Mouse (Mus musculus): ENCODE results near the gene Mrpl27. TPM values are rescaled to one million over a fixed set of nuclear protein-coding genes. Genes with fewer than 3 reads are reported as not detected.

The Mrpl27 gene
- 133 and 138 TPM in 2 replicates for polyA plus RNA-seq (2015; fragmentation: Nextera tagmentation; extraction: Ambion mirVana)

- H3K9me3 ChIP-seq = no peaks in the 10 kb centered on the region
- under 1% methylated on average over 32 of the region's 32 CpGs for WGBS
- H3K27me3 ChIP-seq (replicated peaks) = no peaks in the 10 kb centered on the region
- H3K4me1 ChIP-seq = peaks cover 20% of the 10 kb centered on the region
- H3K36me3 ChIP-seq (replicated peaks) = peaks cover 4% of the 10 kb centered on the region; the same call in 1 of the 2 replicates
- peak within 1 kb of the TSS; percentile 69 for H3K9ac ChIP-seq
- peak within 1 kb of the TSS; percentile 83 for H3K4me3 ChIP-seq
- ATAC-seq (replicated peaks) = peak; percentile 93
- peak within 1 kb of the TSS; percentile 98 for H3K27ac ChIP-seq
- H3K4me2 ChIP-seq = peak within 1 kb of the TSS; percentile 83
Observed at GRCm38 (mm10) chr11:94653663-94654436, at the start of gene Mrpl27, which contains the start of gene Eme1. TSS of gene Mrpl27 (plus strand) at chr11:94653767. TSS of gene Eme1 (minus strand) at chr11:94653964.

GRCm38 (mm10) chr11:94610744-94611740, 42.5 kb upstream of the Mrpl27 start:
- Histone ChIP-seq H3K9me3 (no peaks in the 10 kb centered on the region), H3K9ac (no peak overlapping the region), H3K4me1 (no peaks in the 10 kb centered on the region), H3K4me2 (no peak overlapping the region), H3K27ac (no peak overlapping the region), H3K4me3 (no peak overlapping the region), H3K27me3 (replicated peaks) (no peaks in the 10 kb centered on the region; the same call in 1 of the 2 replicates), H3K36me3 (replicated peaks) (no peaks in the 10 kb centered on the region)
- WGBS = 75% methylated on average over 4 of the region's 4 CpGs
- no peak for ATAC-seq (replicated peaks)

GRCm38 (mm10) chr11:94614603-94615002, 39.0 kb upstream of the Mrpl27 start:
- H3K9me3 ChIP-seq = no peaks in the 10 kb centered on the region
- no peak overlapping the region for H3K4me2 ChIP-seq
- H3K4me1 ChIP-seq = no peaks in the 10 kb centered on the region
- no peak overlapping the region for H3K27ac ChIP-seq
- ATAC-seq (replicated peaks) = no peak
- H3K36me3 ChIP-seq (replicated peaks) = no peaks in the 10 kb centered on the region
- H3K4me3 ChIP-seq = no peak overlapping the region
- no peaks in the 10 kb centered on the region; the same call in 1 of the 2 replicates for H3K27me3 ChIP-seq (replicated peaks)
- H3K9ac ChIP-seq = no peak overlapping the region
- WGBS = 67% methylated on average over 4 of the region's 4 CpGs

DNA sequence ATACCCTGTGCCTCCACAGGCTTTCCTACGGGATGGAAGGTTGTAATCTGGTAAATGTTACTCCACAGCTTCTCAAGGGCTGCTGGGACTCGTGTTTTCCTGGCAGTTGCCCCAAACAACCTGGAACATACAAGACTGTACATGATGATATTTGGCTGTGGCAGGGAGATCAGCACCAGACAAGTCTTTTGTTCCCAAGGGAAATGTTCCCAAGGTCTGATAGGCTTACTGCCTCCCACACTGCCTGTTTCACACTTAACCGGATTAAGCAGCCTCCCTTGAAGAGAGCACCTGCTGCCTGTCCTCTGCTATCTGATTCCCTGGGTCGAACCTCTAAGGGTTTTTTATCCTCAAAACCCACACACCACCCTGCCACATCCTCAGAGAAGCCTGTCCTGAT, 38.1 kb upstream of the Mrpl27 start:
- no peak for ATAC-seq (replicated peaks)
- H3K27ac ChIP-seq = no peak overlapping the region
- H3K4me1 ChIP-seq = no peaks in the 10 kb centered on the region
- no peaks in the 10 kb centered on the region for H3K9me3 ChIP-seq
- no peak overlapping the region for H3K4me2 ChIP-seq
- 15% methylated on average over 4 of the region's 4 CpGs for WGBS
- no peak overlapping the region for H3K4me3 ChIP-seq
- H3K36me3 ChIP-seq (replicated peaks) = no peaks in the 10 kb centered on the region
- H3K9ac ChIP-seq = no peak overlapping the region
- H3K27me3 ChIP-seq (replicated peaks) = no peaks in the 10 kb centered on the region; the same call in 1 of the 2 replicates

GRCm38 (mm10) chr11:94617646-94618045, 35.9 kb upstream of the Mrpl27 start:
- no peak overlapping the region for H3K4me2 ChIP-seq
- H3K4me3 ChIP-seq = no peak overlapping the region
- H3K27ac ChIP-seq = no peak overlapping the region
- H3K36me3 ChIP-seq (replicated peaks) = no peaks in the 10 kb centered on the region
- no peaks in the 10 kb centered on the region for H3K4me1 ChIP-seq
- WGBS = 100% methylated on average over 2 of the region's 2 CpGs
- no peaks in the 10 kb centered on the region for H3K9me3 ChIP-seq
- no peaks in the 10 kb centered on the region; the same call in 1 of the 2 replicates for H3K27me3 ChIP-seq (replicated peaks)
- ATAC-seq (replicated peaks) = no peak
- no peak overlapping the region for H3K9ac ChIP-seq

- no peaks in the 10 kb centered on the region for H3K9me3 ChIP-seq
- H3K27ac ChIP-seq = no peak overlapping the region
- no peak for ATAC-seq (replicated peaks)
- H3K4me2 ChIP-seq = no peak overlapping the region
- no peaks in the 10 kb centered on the region for H3K27me3 ChIP-seq (replicated peaks)
- H3K4me3 ChIP-seq = no peak overlapping the region
- H3K36me3 ChIP-seq (replicated peaks) = no peaks in the 10 kb centered on the region
- no peak overlapping the region for H3K9ac ChIP-seq
- 54% methylated on average over 6 of the region's 6 CpGs for WGBS
- no peaks in the 10 kb centered on the region for H3K4me1 ChIP-seq
Observed at GRCm38 (mm10) chr11:94620766-94621457, 32.7 kb upstream of the Mrpl27 start.

DNA sequence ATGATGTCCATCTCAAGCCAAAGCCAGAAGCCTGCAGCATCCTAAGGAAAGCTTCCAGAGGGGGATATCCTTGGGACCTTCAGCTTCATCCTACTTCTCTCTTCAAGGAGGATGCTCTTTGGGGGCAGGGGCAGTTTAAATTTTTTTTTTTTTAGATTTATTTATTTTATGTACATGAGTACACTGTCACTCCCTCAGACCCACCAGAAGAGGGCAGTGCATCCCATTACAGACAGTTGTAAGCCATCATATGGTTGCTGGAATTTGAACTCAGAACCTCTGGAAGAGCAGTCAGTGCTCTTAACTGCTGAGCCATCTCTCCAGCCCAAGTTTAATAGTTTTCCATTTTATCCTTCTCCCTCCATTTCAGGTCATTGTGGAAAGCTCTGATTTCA, 32.1 kb upstream of the Mrpl27 start:
- no peaks in the 10 kb centered on the region for H3K9me3 ChIP-seq
- no peak overlapping the region for H3K27ac ChIP-seq
- no peaks in the 10 kb centered on the region for H3K27me3 ChIP-seq (replicated peaks)
- H3K9ac ChIP-seq = no peak overlapping the region
- H3K4me1 ChIP-seq = no peaks in the 10 kb centered on the region
- no peak overlapping the region for H3K4me2 ChIP-seq
- ATAC-seq (replicated peaks) = no peak
- H3K36me3 ChIP-seq (replicated peaks) = no peaks in the 10 kb centered on the region
- no peak overlapping the region for H3K4me3 ChIP-seq

DNA sequence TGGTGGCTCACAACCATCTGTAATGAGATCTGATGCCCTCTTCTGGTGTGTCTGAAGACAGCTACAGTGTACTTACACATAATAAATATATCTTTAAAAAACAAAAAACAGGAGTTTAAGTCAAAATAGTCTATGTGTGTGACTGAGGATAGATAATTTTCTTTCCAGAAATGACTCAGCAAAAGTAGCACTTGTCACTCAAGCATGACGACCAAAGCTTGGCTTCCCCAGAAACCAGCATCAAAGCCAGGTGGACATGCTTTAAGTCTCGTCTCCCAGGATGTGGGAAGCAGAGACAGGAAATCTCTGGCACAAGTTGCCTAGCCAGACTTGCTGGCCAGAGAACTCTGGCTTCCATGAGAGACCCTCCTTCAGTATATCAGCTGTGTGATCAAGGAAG, 31.4 kb upstream of the Mrpl27 start:
- H3K4me2 ChIP-seq = no peak overlapping the region
- H3K4me3 ChIP-seq = no peak overlapping the region
- no peaks in the 10 kb centered on the region for H3K9me3 ChIP-seq
- no peak overlapping the region for H3K9ac ChIP-seq
- H3K27ac ChIP-seq = no peak overlapping the region
- no peak for ATAC-seq (replicated peaks)
- H3K4me1 ChIP-seq = no peaks in the 10 kb centered on the region
- 77% methylated on average over 2 of the region's 2 CpGs for WGBS
- no peaks in the 10 kb centered on the region for H3K36me3 ChIP-seq (replicated peaks)
- H3K27me3 ChIP-seq (replicated peaks) = no peaks in the 10 kb centered on the region

- peak within 1 kb of the TSS; percentile 73 for H3K27ac ChIP-seq
- no peaks in the 10 kb centered on the region for H3K9me3 ChIP-seq
- peaks cover 20% of the 10 kb centered on the region for H3K36me3 ChIP-seq (replicated peaks)
- H3K4me3 ChIP-seq = peak within 1 kb of the TSS; percentile 100
- 7% methylated on average over 41 of the region's 41 CpGs for WGBS
- no peaks in the 10 kb centered on the region for H3K27me3 ChIP-seq (replicated peaks)
- peak within 1 kb of the TSS; percentile 88 for H3K4me2 ChIP-seq
- ATAC-seq (replicated peaks) = peak; percentile 97
- H3K9ac ChIP-seq = peak within 1 kb of the TSS; percentile 92
- H3K4me1 ChIP-seq = peaks cover 14% of the 10 kb centered on the region
Observed at GRCm38 (mm10) chr11:94629199-94629883, 24.2 kb upstream of the Mrpl27 start, which contains the start of gene Lrrc59. TSS of gene Lrrc59 (plus strand) at chr11:94629767.

DNA sequence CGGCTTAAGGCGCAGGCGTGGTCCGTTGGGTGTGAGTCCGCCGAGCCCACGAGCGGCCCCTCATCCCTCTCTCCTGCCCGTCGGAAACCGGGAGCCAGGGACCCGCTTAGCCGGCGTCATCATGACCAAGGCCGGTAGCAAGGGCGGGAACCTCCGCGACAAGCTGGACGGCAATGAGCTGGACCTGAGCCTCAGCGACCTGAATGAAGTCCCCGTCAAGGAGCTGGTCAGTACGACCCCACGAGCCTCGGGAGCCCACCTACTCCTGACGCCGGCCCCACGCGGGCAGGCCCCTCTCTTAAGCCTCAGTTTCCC, 23.7 kb upstream of the Mrpl27 start:
- peak overlapping the region; percentile 92 for H3K9ac ChIP-seq
- H3K36me3 ChIP-seq (replicated peaks) = peaks cover 25% of the 10 kb centered on the region
- peak; percentile 65 for ATAC-seq (replicated peaks)
- peak overlapping the region; percentile 73 for H3K27ac ChIP-seq
- peak overlapping the region; percentile 100 for H3K4me3 ChIP-seq
- no peaks in the 10 kb centered on the region for H3K27me3 ChIP-seq (replicated peaks)
- peak overlapping the region; percentile 88 for H3K4me2 ChIP-seq
- H3K4me1 ChIP-seq = peaks cover 14% of the 10 kb centered on the region
- no peaks in the 10 kb centered on the region for H3K9me3 ChIP-seq
- WGBS = under 1% methylated on average over 28 of the region's 28 CpGs

GRCm38 (mm10) chr11:94630199-94631011, 23.2 kb upstream of the Mrpl27 start:
- Histone ChIP-seq H3K9ac (peak overlapping the region; percentile 92), H3K9me3 (no peaks in the 10 kb centered on the region), H3K4me2 (peak overlapping the region; percentile 88), H3K4me1 (peaks cover 14% of the 10 kb centered on the region), H3K36me3 (replicated peaks) (peaks cover 31% of the 10 kb centered on the region), H3K27ac (peak overlapping the region; percentile 73), H3K27me3 (replicated peaks) (no peaks in the 10 kb centered on the region), H3K4me3 (peak overlapping the region; percentile 100)
- peak; percentile 48; the same call in 1 of the 2 replicates for ATAC-seq (replicated peaks)
- 12% methylated on average over 26 of the region's 26 CpGs for WGBS

Measured in midbrain, embryonic 15.5 days (tissue).